Mouse (Mus musculus) ES-E14 (cell line): ENCODE data around the gene Serpine2.

ENCODE experiments used
- CHD2 ChIP-seq: IDR thresholded peaks from 2 replicates; pipeline ENCODE4 v1.6.1; 2014; ENCODE audit warnings: mild to moderate bottlenecking, low read depth, low read length, inconsistent platforms
- ZNF384 ChIP-seq: IDR thresholded peaks from 2 replicates; pipeline ENCODE4 v1.6.1; 2012; ENCODE audit warnings: low read depth, low read length, inconsistent platforms

GRCm38 (mm10) chr1:79874741-79875140 is 13.8 kb upstream of the Serpine2 start:
- no peak for TF ChIP-seq CHD2
- TF ChIP-seq ZNF384: no peak
